Mouse (Mus musculus) Patski (cell line): Measurements from ENCODE around the gene Chd9. TPM values are rescaled to one million over a fixed set of nuclear protein-coding genes. Genes with fewer than 3 reads are reported as not detected.

ENCODE experiments used
- ATAC-seq: fragments of 100-300 bp; one replicate; pipeline ENCODE4 v1.8.0; 2021
- CTCF ChIA-PET: fragments of 350-600 bp; sonication (Branson Sonifier 250); formaldehyde crosslinking; loops from one replicate; lab custom pipeline; 2022; ENCODE audit warnings: inconsistent platforms; lab: Charles Lee
- POLR2A ChIA-PET: fragments of 350-600 bp; sonication (Branson Sonifier 250); formaldehyde crosslinking; loops from one replicate; lab custom pipeline; 2022; ENCODE audit warnings: antibody characterized with exemption, inconsistent platforms; lab: Charles Lee
- DNase-seq: peaks from one replicate; pipeline ENCODE4 v3.0.0-alpha.2; 2011; ENCODE audit warnings: low read depth, low spot score
- H3K27me3 ChIP-seq: fragments of 371-371 bp; one replicate; pipeline ENCODE4 v1.5.1; 2021
- CTCF ChIP-seq: fragments of 100-300 bp; IDR thresholded peaks from one replicate; pipeline ENCODE4 v1.5.1; 2021
- in situ Hi-C: fragments of 300-500 bp; cut with MboI; formaldehyde crosslinking; loops from 3 replicates; pipeline ENCODE4 v1.11.1; 2018; ENCODE audit warnings: low pct_unique_long_range_greater_than_20kb, mixed read lengths
- polyA plus RNA-seq: library from polyadenylated mRNA; unstranded; gene quantifications from one replicate; pipeline ENCODE4 v1.2.3, GENCODE M21; 2021

Gene Chd9
- polyA plus RNA-seq, 1 experiment from 2014 or later = 63.7 TPM

DNA sequence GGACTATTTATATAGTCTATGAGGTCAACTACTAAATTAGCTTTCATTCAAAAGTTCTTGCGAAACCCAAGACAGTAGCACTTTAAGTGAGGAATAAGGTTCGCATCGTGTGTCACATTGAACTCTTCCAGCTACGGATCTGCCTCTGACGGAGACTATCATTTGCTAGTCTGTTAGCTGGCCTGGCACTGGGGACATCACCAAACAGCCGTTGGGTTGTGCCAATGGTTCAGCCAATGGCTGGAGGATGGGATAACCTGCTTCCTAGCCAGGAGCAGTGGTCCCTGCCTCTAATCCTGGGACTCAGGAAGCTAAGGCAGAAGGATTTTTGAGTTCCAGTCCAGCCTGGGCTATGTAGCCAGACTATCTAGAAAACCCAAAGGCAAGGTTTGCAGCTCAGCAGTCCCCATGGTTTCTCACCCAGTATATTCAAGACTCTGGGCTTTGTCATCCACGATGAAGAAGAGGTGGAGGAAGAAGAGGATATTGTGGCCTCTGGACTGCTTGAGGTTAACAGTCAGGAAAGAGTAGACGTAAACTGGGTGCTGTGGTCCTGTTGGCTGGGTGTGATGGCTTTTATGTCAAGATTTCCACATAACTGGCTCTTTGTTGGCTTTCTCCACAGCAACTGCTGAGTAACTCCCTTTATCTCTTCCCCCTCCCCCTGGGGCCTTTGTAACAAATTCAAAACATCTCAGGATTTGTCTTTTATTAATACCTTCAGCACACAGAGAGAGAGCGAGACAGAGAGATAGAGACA, 8.4 kb upstream of the Chd9 start:
- ATAC-seq (no peak), DNase-seq (no peak)
- in situ Hi-C loops = loop anchor here (5.0 to 10.0 kb wide), 2 partner anchors 133 to 205 kb away; no protein-coding TSS in a partner anchor
- ChIA-PET CTCF (interaction anchor here (1.3 to 8.9 kb wide), 2 partner anchors 7 to 135 kb away, joined by 3 to 86 read pairs; partner anchors contain the start of gene Chd9), POLR2A (no interaction called here)
- TF ChIP-seq CTCF = no peak
- H3K27me3 ChIP-seq = no peaks in the 10 kb centered on the region

GRCm38 (mm10) chr8:90820321-90820696, 7.8 kb upstream of the Chd9 start:
- H3K27me3 ChIP-seq = no peaks in the 10 kb centered on the region
- ChIA-PET POLR2A (no interaction called here), CTCF (no interaction called here)
- DNase-seq = no peak
- TF ChIP-seq CTCF = no peak
- ATAC-seq = no peak
- in situ Hi-C loops = loop anchor here (10.0 kb wide), 1 partner anchor 204 kb away; no protein-coding TSS in a partner anchor

DNA sequence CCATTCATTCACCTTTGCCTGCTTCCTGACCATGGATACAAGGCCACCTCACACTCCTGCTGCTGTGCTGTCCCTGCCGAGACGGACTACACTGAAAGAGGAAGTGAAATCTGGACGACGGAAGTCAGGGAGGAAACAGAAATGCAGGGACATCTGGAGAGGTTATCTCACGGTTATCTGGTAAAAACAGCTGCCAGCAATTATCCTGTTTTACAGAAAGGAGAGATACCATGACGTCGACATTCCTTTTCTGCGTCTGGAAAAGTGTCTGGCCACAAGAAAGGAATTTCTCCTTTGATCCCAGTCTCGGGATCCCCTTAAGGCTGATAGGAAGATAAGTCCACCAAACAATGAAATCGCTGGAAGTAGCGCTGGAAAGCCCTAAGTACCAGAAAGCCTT, 5.7 kb upstream of the Chd9 start:
- no peak for DNase-seq
- ChIA-PET POLR2A (no interaction called here), CTCF (no interaction called here)
- in situ Hi-C loops = loop anchor here (10.0 kb wide), 1 partner anchor 202 kb away; no protein-coding TSS in a partner anchor
- H3K27me3 ChIP-seq = no peaks in the 10 kb centered on the region
- TF ChIP-seq CTCF = no peak
- ATAC-seq = no peak

DNA sequence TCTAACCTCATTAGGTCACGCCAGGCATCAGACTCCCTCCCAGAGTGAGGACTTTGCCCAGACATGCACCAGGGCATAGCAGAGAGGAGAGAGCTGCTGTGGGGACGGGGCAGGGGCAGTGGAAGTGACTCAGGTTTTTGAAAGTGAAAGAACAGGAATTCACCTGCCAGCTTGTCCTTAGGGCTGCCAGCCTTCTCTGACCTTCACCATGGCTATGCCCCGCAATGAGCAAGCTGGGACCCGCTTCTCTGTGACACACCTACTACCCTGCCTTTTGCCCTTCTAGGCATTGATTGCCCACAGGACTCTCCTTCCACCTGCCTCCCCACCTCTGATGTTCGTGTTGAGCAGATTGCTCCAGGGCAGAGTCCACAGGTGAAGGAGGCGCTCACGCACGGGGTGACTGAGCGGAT, 2.7 kb upstream of the Chd9 start:
- in situ Hi-C loops = loop anchor here (10.0 kb wide), 1 partner anchor 199 kb away; no protein-coding TSS in a partner anchor
- ATAC-seq (no peak), DNase-seq (no peak)
- ChIA-PET CTCF (interaction anchor here (0.7 to 6.7 kb wide), 3 partner anchors 10 to 32 kb away, joined by 3 to 86 read pairs (median 3); partner anchors contain the start of gene Gm19935), POLR2A (no interaction called here)
- no peak for TF ChIP-seq CTCF
- H3K27me3 ChIP-seq = no peaks in the 10 kb centered on the region

GRCm38 (mm10) chr8:90828987-90829740, 1.0 kb downstream of the Chd9 start:
- no peak for DNase-seq
- CTCF ChIA-PET = interaction anchor here (0.8 to 6.7 kb wide), 23 partner anchors 9 to 190 kb away, joined by 3 to 86 read pairs (median 5); partner anchors contain the start of gene Gm19935
- POLR2A ChIA-PET = interaction anchor here (0.5 to 2.0 kb wide), 10 partner anchors 15 to 193 kb away, joined by 3 to 10 read pairs (median 5); no protein-coding TSS in a partner anchor
- H3K27me3 ChIP-seq = no peaks in the 10 kb centered on the region
- TF ChIP-seq CTCF = no peak
- in situ Hi-C loops = loop anchor here (10.0 kb wide), 1 partner anchor 196 kb away; no protein-coding TSS in a partner anchor
- peak; percentile 58 for ATAC-seq

GRCm38 (mm10) chr8:90829825-90830224, 1.7 kb downstream of the Chd9 start:
- no peak for TF ChIP-seq CTCF
- ATAC-seq (no peak), DNase-seq (no peak)
- CTCF ChIA-PET = interaction anchor here (1.0 to 6.7 kb wide), 10 partner anchors 13 to 124 kb away, joined by 3 to 86 read pairs (median 14); partner anchors contain the start of gene Gm19935
- POLR2A ChIA-PET = interaction anchor here (0.6 to 1.6 kb wide), 5 partner anchors 17 to 132 kb away, joined by 3 to 8 read pairs (median 4); no protein-coding TSS in a partner anchor
- no peaks in the 10 kb centered on the region for H3K27me3 ChIP-seq
- in situ Hi-C loops = loop anchor here (10.0 kb wide), 1 partner anchor 195 kb away; no protein-coding TSS in a partner anchor

DNA sequence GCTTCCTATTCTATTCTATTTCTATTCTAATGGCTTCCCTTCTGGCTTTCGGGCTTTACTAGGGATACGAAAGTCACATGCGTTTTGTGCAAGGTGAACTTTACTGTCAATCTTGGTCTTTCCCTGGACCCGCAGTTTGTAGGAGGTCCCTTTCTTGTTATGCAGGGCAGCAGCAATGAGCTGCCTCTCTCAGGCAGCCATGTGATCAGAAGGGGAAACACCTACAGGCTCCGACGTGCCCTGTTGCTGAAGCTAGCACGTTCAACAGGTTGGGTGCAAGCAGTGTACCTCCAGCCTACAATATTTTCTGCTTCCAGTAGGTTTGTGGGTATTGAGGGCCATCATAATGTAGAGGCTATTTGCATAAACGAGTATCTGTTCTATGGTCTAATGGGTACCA, 2.8 kb downstream of the Chd9 start:
- in situ Hi-C loops = no loop called here
- ChIA-PET POLR2A (no interaction called here), CTCF (interaction anchor here (1.1 to 6.1 kb wide), 4 partner anchors 9 to 106 kb away, joined by 3 to 44 read pairs (median 4); no protein-coding TSS in a partner anchor)
- no peak for TF ChIP-seq CTCF
- no peak for DNase-seq
- ATAC-seq = no peak
- H3K27me3 ChIP-seq = no peaks in the 10 kb centered on the region

DNA sequence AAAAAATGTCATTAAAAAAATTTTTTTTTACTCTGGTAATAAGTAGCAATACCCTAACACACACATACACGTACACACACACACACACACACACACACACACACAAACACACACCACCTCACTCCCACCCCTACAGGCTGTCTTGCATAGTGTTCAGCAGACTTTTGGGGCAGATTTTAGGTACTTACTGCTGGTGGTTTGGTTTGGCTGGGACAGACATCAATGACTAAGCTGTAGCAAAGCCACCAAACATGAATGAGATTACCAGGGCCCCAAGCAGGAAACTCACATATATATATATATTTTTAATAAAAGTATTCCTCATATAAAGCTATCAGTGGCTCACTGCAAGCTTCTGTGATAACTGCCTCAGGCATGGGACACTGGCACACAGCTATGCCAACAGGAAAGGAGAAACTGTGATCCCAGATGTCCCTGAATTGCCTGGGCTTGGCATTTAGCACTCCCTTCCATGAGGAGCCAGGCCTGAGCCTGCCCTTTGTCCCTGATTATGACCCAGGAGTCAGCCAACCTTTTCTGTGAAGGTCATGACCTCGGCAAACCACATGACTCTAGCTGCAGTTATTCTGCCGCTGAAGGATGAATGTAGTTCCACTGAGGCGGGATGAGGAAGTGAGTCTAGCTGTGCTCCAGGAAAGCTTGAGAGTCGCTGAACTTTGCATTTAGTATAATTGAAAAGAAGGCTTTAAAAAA, 4.6 kb downstream of the Chd9 start:
- no peaks in the 10 kb centered on the region for H3K27me3 ChIP-seq
- ChIA-PET POLR2A (interaction anchor here (1.2 kb wide), 1 partner anchor 32 kb away, joined by 4 read pairs; no protein-coding TSS in a partner anchor), CTCF (interaction anchor here (0.7 to 6.1 kb wide), 5 partner anchors 10 to 119 kb away, joined by 3 to 44 read pairs (median 3); no protein-coding TSS in a partner anchor)
- TF ChIP-seq CTCF = no peak
- ATAC-seq (no peak), DNase-seq (no peak)
- in situ Hi-C loops = no loop called here

GRCm38 (mm10) chr8:90833628-90834320, 5.6 kb downstream of the Chd9 start:
- no peaks in the 10 kb centered on the region for H3K27me3 ChIP-seq
- DNase-seq = no peak
- TF ChIP-seq CTCF = no peak
- POLR2A ChIA-PET = interaction anchor here (0.6 to 1.2 kb wide), 4 partner anchors 15 to 38 kb away, joined by 3 to 4 read pairs (median 4); no protein-coding TSS in a partner anchor
- no peak for ATAC-seq
- in situ Hi-C loops = no loop called here
- CTCF ChIA-PET = interaction anchor here (0.7 to 6.1 kb wide), 3 partner anchors 9 to 103 kb away, joined by 3 to 44 read pairs (median 4); no protein-coding TSS in a partner anchor
